Mouse (Mus musculus): ENCODE measurements around the gene Cnksr1.

The Cnksr1 gene

GRCm38 (mm10) chr4:134203340-134203896 lies 34.8 kb downstream of the Cnksr1 start:
- DNase-seq (ENCODE audit: low read depth) = no peak

GRCm38 (mm10) chr4:134202904-134203303 lies 35.3 kb downstream of the Cnksr1 start, which contains the start of gene Gm7534:
Gene Gm7534, minus strand, starts transcription at chr4:134203004.
- no peak for DNase-seq (ENCODE audit: low read depth)

- DNase-seq (ENCODE audit: low read depth) = no peak
Observed at GRCm38 (mm10) chr4:134199371-134199770, 38.8 kb downstream of the Cnksr1 start.

- DNase-seq (ENCODE audit: low read depth) = no peak
Observed at GRCm38 (mm10) chr4:134186268-134186667, 51.9 kb downstream of the Cnksr1 start.

- no peak for DNase-seq (ENCODE audit: low read depth)
Observed at GRCm38 (mm10) chr4:134185569-134185968, 52.6 kb downstream of the Cnksr1 start.

- DNase-seq (ENCODE audit: low read depth) = no peak
Observed at GRCm38 (mm10) chr4:134183711-134184110, 54.5 kb downstream of the Cnksr1 start.

- no peak for DNase-seq (ENCODE audit: low read depth)
Observed at GRCm38 (mm10) chr4:134181825-134182224, 56.4 kb downstream of the Cnksr1 start.

- no peak for DNase-seq (ENCODE audit: low read depth)
Observed at GRCm38 (mm10) chr4:134181112-134181511, 57.1 kb downstream of the Cnksr1 start.
